Mouse (Mus musculus) gastrocnemius, adult 18-20 months (tissue): ENCODE data around the gene Plppr4. TPM values are rescaled to one million over a fixed set of nuclear protein-coding genes. Genes with fewer than 3 reads are reported as not detected.

Source experiments
- DNase-seq: peaks from one replicate; pipeline ENCODE4 v3.0.0; 2021; ENCODE audit warnings: low spot score
- long read RNA-seq, 2 experiments: library from polyadenylated mRNA; stranded (forward); transcript quantifications; one replicate each; pipeline ENCODE4 v2.0.0; 2021
- total RNA-seq, 2 experiments: library from RNA; stranded (reverse); gene quantifications; 2 replicates each; pipeline ENCODE4 v1.2.3; 2021

The Plppr4 gene
- total RNA-seq = under 1 TPM in 1 of 2 experiments, not detected in 1; 0.14 TPM
- long read RNA-seq, experiment 1 = 0 reads
- long read RNA-seq, experiment 2 = 0 reads

- no peak for DNase-seq
These were observed at the start of gene Plppr4 for GRCm38 (mm10) chr3:117360528-117360927. TSS of gene Plppr4 (minus strand) at chr3:117360876.

GRCm38 (mm10) chr3:117405821-117406220 is 45.1 kb upstream of the Plppr4 start:
- DNase-seq = no peak

- DNase-seq = no peak
These were observed 43.1 kb upstream of the Plppr4 start for GRCm38 (mm10) chr3:117403740-117404139.

- DNase-seq = no peak
These were observed 5.4 kb upstream of the Plppr4 start for GRCm38 (mm10) chr3:117366041-117366440.

GRCm38 (mm10) chr3:117359686-117360521 is 772 bp downstream of the Plppr4 start:
- no peak for DNase-seq

GRCm38 (mm10) chr3:117358981-117359628 is 1.6 kb downstream of the Plppr4 start:
- DNase-seq = no peak

GRCm38 (mm10) chr3:117357367-117357766 is 3.3 kb downstream of the Plppr4 start:
- no peak for DNase-seq

- no peak for DNase-seq
These were observed 6.7 kb downstream of the Plppr4 start for GRCm38 (mm10) chr3:117353940-117354339.

GRCm38 (mm10) chr3:117346351-117346750 is 14.3 kb downstream of the Plppr4 start:
- no peak for DNase-seq

GRCm38 (mm10) chr3:117331502-117331901 is 29.2 kb downstream of the Plppr4 start:
- DNase-seq = no peak

GRCm38 (mm10) chr3:117329485-117329884 is 31.2 kb downstream of the Plppr4 start:
- no peak for DNase-seq

GRCm38 (mm10) chr3:117326551-117326950 is 34.1 kb downstream of the Plppr4 start:
- no peak for DNase-seq

GRCm38 (mm10) chr3:117319671-117320070 is 41.0 kb downstream of the Plppr4 start:
- DNase-seq = no peak

- no peak for DNase-seq
These were observed 47.3 kb downstream of the Plppr4 start for GRCm38 (mm10) chr3:117313339-117313738.

- no peak for DNase-seq
These were observed 48.6 kb downstream of the Plppr4 start for GRCm38 (mm10) chr3:117312097-117312496.

- DNase-seq = no peak
These were observed 49.8 kb downstream of the Plppr4 start for GRCm38 (mm10) chr3:117310801-117311368.

- no peak for DNase-seq
These were observed 51.1 kb downstream of the Plppr4 start for GRCm38 (mm10) chr3:117309580-117309910.

GRCm38 (mm10) chr3:117308895-117309579 is 51.6 kb downstream of the Plppr4 start:
- no peak for DNase-seq

- DNase-seq = no peak
These were observed 53.1 kb downstream of the Plppr4 start for GRCm38 (mm10) chr3:117307555-117307954.

- no peak for DNase-seq
These were observed 56.6 kb downstream of the Plppr4 start for GRCm38 (mm10) chr3:117304037-117304436.

GRCm38 (mm10) chr3:117300735-117301271 is 59.9 kb downstream of the Plppr4 start:
- DNase-seq = no peak

- DNase-seq = no peak
These were observed 62.9 kb downstream of the Plppr4 start for GRCm38 (mm10) chr3:117297735-117298134.
